Mouse (Mus musculus) testis, adult 2 months (tissue): ENCODE data around the gene Sfxn4.

Source experiments
- CTCF ChIP-seq: fragments of 200-500 bp; IDR thresholded peaks from 2 replicates; pipeline ENCODE4 v1.5.1; 2012; ENCODE audit warnings: low read depth, mild to moderate bottlenecking, inconsistent platforms, low read length, moderate library complexity; ENCODE audit not compliant: control insufficient read depth, insufficient read depth, insufficient replicate concordance
- POLR2A ChIP-seq: fragments of 200-500 bp; IDR thresholded peaks from 2 replicates; pipeline ENCODE4 v1.6.1; 2012; ENCODE audit warnings: low read depth, mild to moderate bottlenecking, inconsistent platforms, low read length, moderate library complexity; ENCODE audit not compliant: control insufficient read depth

DNA sequence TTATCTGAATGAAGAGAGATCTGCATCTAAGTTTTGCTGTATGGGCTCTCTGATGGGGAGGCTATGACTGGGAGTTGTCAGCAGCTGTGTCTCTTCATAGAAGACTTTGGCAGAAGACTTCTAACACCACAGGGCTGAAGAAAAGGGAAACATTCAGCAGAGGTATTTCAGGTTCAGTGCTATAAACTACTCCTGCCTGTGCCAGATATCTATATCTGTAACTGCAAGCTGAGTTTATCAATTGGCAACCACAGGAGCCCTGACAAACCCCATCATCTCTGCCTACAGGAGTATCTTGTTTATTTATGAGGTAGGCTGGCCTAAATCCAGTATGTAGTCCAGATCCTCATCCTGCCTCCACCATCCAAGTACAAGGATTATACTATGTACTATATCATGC lies 18.0 kb downstream of the Sfxn4 start:
- TF ChIP-seq POLR2A = no peak
- TF ChIP-seq CTCF = no peak
